Mouse (Mus musculus) forebrain, embryonic 16.5 days (tissue): ENCODE results near the gene Hipk2. TPM values are rescaled to one million over a fixed set of nuclear protein-coding genes. Genes with fewer than 3 reads are reported as not detected.

Source experiments
- ATAC-seq: fragments of 200-750 bp; cut with Nextera tagmentation; 2 replicates; pipeline ENCODE4 v1.8.0; 2017; ENCODE audit warnings: mild to moderate bottlenecking, moderate library complexity
- H3K27ac ChIP-seq: fragments of 300-500 bp; sonication (generic); 2 replicates; pipeline ENCODE4 v1.5.1; 2014; ENCODE audit warnings: low read length, control low read depth
- H3K27me3 ChIP-seq: fragments of 300-500 bp; sonication (generic); replicated peaks from 2 replicates; pipeline ENCODE4 v1.6.1; 2014; ENCODE audit warnings: low read length; ENCODE audit not compliant: control insufficient read depth, insufficient read depth
- H3K36me3 ChIP-seq: fragments of 300-500 bp; sonication (generic); 2 replicates; pipeline ENCODE4 v1.6.1; 2014; ENCODE audit not compliant: control insufficient read depth, insufficient read depth
- H3K4me1 ChIP-seq: fragments of 300-500 bp; sonication (generic); replicated peaks from 2 replicates; pipeline ENCODE4 v1.6.1; 2014; ENCODE audit warnings: low read length; ENCODE audit not compliant: control insufficient read depth, insufficient read depth
- H3K4me2 ChIP-seq: fragments of 300-500 bp; sonication (generic); 2 replicates; pipeline ENCODE4 v1.6.1; 2014; ENCODE audit warnings: mild to moderate bottlenecking, low read length, control low read depth
- H3K4me3 ChIP-seq: fragments of 300-500 bp; sonication (generic); replicated peaks from 2 replicates; pipeline ENCODE4 v1.5.1; 2014; ENCODE audit warnings: mild to moderate bottlenecking, low read length, control low read depth
- H3K9ac ChIP-seq: fragments of 300-500 bp; sonication (generic); replicated peaks from 2 replicates; pipeline ENCODE4 v1.6.1; 2014; ENCODE audit warnings: low read depth, low read length, control low read depth
- H3K9me3 ChIP-seq: fragments of 300-500 bp; sonication (generic); 2 replicates; pipeline ENCODE4 v1.6.1; 2016; ENCODE audit warnings: low read length; ENCODE audit not compliant: control insufficient read depth
- WGBS: fragments of 180-500 bp; shearing (Covaris S2); extraction: QIAGEN DNeasy Blood & Tissue Kit; methylation state at CpG from one replicate; pipeline ENCODE4 v1.1.7; 2014; 5-methylcytosine and 5-hydroxymethylcytosine counted together
- polyA plus RNA-seq: library from polyadenylated mRNA; unstranded; fragments of >200 nt; fragmentation: Nextera tagmentation; extraction: Ambion mirVana; gene quantifications from 2 replicates; pipeline ENCODE4 v1.2.1, GENCODE M21; 2015

Hipk2 gene
- polyA plus RNA-seq, 1 experiment from 2014 or later, result 29.2 TPM

- Histone ChIP-seq H3K36me3 (no peaks in the 10 kb centered on the region), H3K27ac (no peak overlapping the region), H3K9ac (no peak overlapping the region), H3K4me2 (no peak overlapping the region), H3K4me3 (no peak overlapping the region), H3K4me1 (peaks cover 3% of the 10 kb centered on the region; the same call in 1 of the 2 replicates), H3K27me3 (no peaks in the 10 kb centered on the region), H3K9me3 (no peaks in the 10 kb centered on the region)
- 83% methylated on average over 1 of the region's 1 CpGs for WGBS
- no peak for ATAC-seq
Observed at GRCm38 (mm10) chr6:38835217-38835616, 40.7 kb downstream of the Hipk2 start.

GRCm38 (mm10) chr6:38834727-38835126, 41.2 kb downstream of the Hipk2 start:
- H3K4me3 ChIP-seq, result no peak overlapping the region
- ATAC-seq, result no peak

GRCm38 (mm10) chr6:38833721-38834120, 42.2 kb downstream of the Hipk2 start:
- Histone ChIP-seq H3K4me2 (no peak overlapping the region), H3K9me3 (no peaks in the 10 kb centered on the region), H3K36me3 (no peaks in the 10 kb centered on the region), H3K27me3 (no peaks in the 10 kb centered on the region), H3K9ac (no peak overlapping the region), H3K27ac (no peak overlapping the region), H3K4me1 (peaks cover 3% of the 10 kb centered on the region; the same call in 1 of the 2 replicates), H3K4me3 (no peak overlapping the region)
- ATAC-seq, result no peak
- WGBS, result 90% methylated on average over 3 of the region's 3 CpGs

More at GRCm38 (mm10) chr6:38834727-38835126, 41.2 kb downstream of the Hipk2 start:
- Histone ChIP-seq H3K9ac (no peak overlapping the region), H3K27ac (no peak overlapping the region), H3K9me3 (no peaks in the 10 kb centered on the region), H3K36me3 (no peaks in the 10 kb centered on the region), H3K27me3 (no peaks in the 10 kb centered on the region), H3K4me1 (peaks cover 3% of the 10 kb centered on the region; the same call in 1 of the 2 replicates), H3K4me2 (no peak overlapping the region)
- 77% methylated on average over 2 of the region's 2 CpGs for WGBS

- Histone ChIP-seq H3K4me1 (peaks cover 3% of the 10 kb centered on the region; the same call in 1 of the 2 replicates), H3K27me3 (no peaks in the 10 kb centered on the region), H3K4me2 (no peak overlapping the region), H3K36me3 (no peaks in the 10 kb centered on the region), H3K9me3 (no peaks in the 10 kb centered on the region), H3K4me3 (no peak overlapping the region), H3K9ac (no peak overlapping the region), H3K27ac (no peak overlapping the region)
- no peak for ATAC-seq
- 82% methylated on average over 3 of the region's 3 CpGs for WGBS
Observed at GRCm38 (mm10) chr6:38829452-38829851, 46.5 kb downstream of the Hipk2 start.

GRCm38 (mm10) chr6:38828211-38828610, 47.8 kb downstream of the Hipk2 start:
- Histone ChIP-seq H3K27me3 (no peaks in the 10 kb centered on the region), H3K9me3 (no peaks in the 10 kb centered on the region), H3K27ac (no peak overlapping the region), H3K9ac (no peak overlapping the region), H3K4me3 (no peak overlapping the region), H3K4me1 (no peaks in the 10 kb centered on the region), H3K36me3 (no peaks in the 10 kb centered on the region), H3K4me2 (no peak overlapping the region)
- ATAC-seq, result no peak
- WGBS, result 97% methylated on average over 2 of the region's 2 CpGs

GRCm38 (mm10) chr6:38827435-38827834, 48.5 kb downstream of the Hipk2 start:
- Histone ChIP-seq H3K9ac (no peak overlapping the region), H3K4me2 (no peak overlapping the region), H3K27ac (no peak overlapping the region), H3K27me3 (no peaks in the 10 kb centered on the region), H3K4me1 (no peaks in the 10 kb centered on the region), H3K9me3 (no peaks in the 10 kb centered on the region), H3K4me3 (no peak overlapping the region), H3K36me3 (no peaks in the 10 kb centered on the region)
- 86% methylated on average over 5 of the region's 5 CpGs for WGBS
- no peak for ATAC-seq

- 94% methylated on average over 3 of the region's 3 CpGs for WGBS
- no peaks in the 10 kb centered on the region for H3K9me3 ChIP-seq
- no peak overlapping the region for H3K4me3 ChIP-seq
- no peak for ATAC-seq
- no peak overlapping the region for H3K4me2 ChIP-seq
- no peaks in the 10 kb centered on the region for H3K4me1 ChIP-seq
- H3K27ac ChIP-seq, result no peak overlapping the region
- no peaks in the 10 kb centered on the region for H3K36me3 ChIP-seq
- no peaks in the 10 kb centered on the region for H3K27me3 ChIP-seq
- H3K9ac ChIP-seq, result no peak overlapping the region
Observed at GRCm38 (mm10) chr6:38826857-38827256, 49.1 kb downstream of the Hipk2 start.

- Histone ChIP-seq H3K4me2 (no peak overlapping the region), H3K4me1 (no peaks in the 10 kb centered on the region), H3K9ac (no peak overlapping the region), H3K27ac (no peak overlapping the region), H3K27me3 (no peaks in the 10 kb centered on the region), H3K36me3 (no peaks in the 10 kb centered on the region), H3K9me3 (no peaks in the 10 kb centered on the region), H3K4me3 (no peak overlapping the region)
- ATAC-seq, result no peak
Observed at GRCm38 (mm10) chr6:38825886-38826285, 50.1 kb downstream of the Hipk2 start.

GRCm38 (mm10) chr6:38823827-38824226, 52.1 kb downstream of the Hipk2 start:
- Histone ChIP-seq H3K27me3 (no peaks in the 10 kb centered on the region), H3K9me3 (no peaks in the 10 kb centered on the region), H3K36me3 (peaks cover under 1% of the 10 kb centered on the region; the same call in 1 of the 2 replicates), H3K9ac (no peak overlapping the region), H3K4me2 (no peak overlapping the region), H3K27ac (no peak overlapping the region), H3K4me1 (no peaks in the 10 kb centered on the region), H3K4me3 (no peak overlapping the region)
- ATAC-seq, result no peak

- peaks cover 6% of the 10 kb centered on the region for H3K36me3 ChIP-seq
- 96% methylated on average over 4 of the region's 4 CpGs for WGBS
- no peaks in the 10 kb centered on the region for H3K9me3 ChIP-seq
- no peak overlapping the region for H3K4me3 ChIP-seq
- no peak overlapping the region for H3K27ac ChIP-seq
- H3K27me3 ChIP-seq, result no peaks in the 10 kb centered on the region
- no peak for ATAC-seq
- H3K4me2 ChIP-seq, result no peak overlapping the region
- no peaks in the 10 kb centered on the region for H3K4me1 ChIP-seq
- H3K9ac ChIP-seq, result no peak overlapping the region
Observed at GRCm38 (mm10) chr6:38823164-38823563, 52.8 kb downstream of the Hipk2 start.
